Mouse (Mus musculus) midbrain, embryonic 16.5 days (tissue): Measurements from ENCODE around the gene Ablim1. TPM values are rescaled to one million over a fixed set of nuclear protein-coding genes. Genes with fewer than 3 reads are reported as not detected.

Experiments
- ATAC-seq: fragments of 200-750 bp; cut with Nextera tagmentation; 2 replicates; pipeline ENCODE4 v1.8.0; 2017; ENCODE audit warnings: moderate TSS enrichment
- H3K27ac ChIP-seq: fragments of 300-500 bp; sonication (generic); 2 replicates; pipeline ENCODE4 v1.5.1; 2014; ENCODE audit warnings: mild to moderate bottlenecking, low read length, mixed read lengths
- H3K27me3 ChIP-seq: fragments of 300-500 bp; sonication (generic); 2 replicates; pipeline ENCODE4 v1.6.1; 2014; ENCODE audit warnings: low read depth, low read length, mixed read lengths; ENCODE audit not compliant: control insufficient read depth, insufficient read depth
- H3K36me3 ChIP-seq: fragments of 300-500 bp; sonication (generic); 2 replicates; pipeline ENCODE4 v1.6.1; 2014; ENCODE audit warnings: mild to moderate bottlenecking, low read length, moderate library complexity, mixed read lengths; ENCODE audit not compliant: control insufficient read depth, insufficient read depth
- H3K4me1 ChIP-seq: fragments of 300-500 bp; sonication (generic); 2 replicates; pipeline ENCODE4 v1.6.1; 2014; ENCODE audit warnings: mild to moderate bottlenecking, low read length, mixed read lengths; ENCODE audit not compliant: control insufficient read depth, insufficient read depth
- H3K4me2 ChIP-seq: fragments of 300-500 bp; sonication (generic); 2 replicates; pipeline ENCODE4 v1.6.1; 2014; ENCODE audit warnings: mild to moderate bottlenecking, low read length, mixed read lengths
- H3K4me3 ChIP-seq: fragments of 300-500 bp; sonication (generic); 2 replicates; pipeline ENCODE4 v1.5.1; 2014; ENCODE audit warnings: low read depth, mild to moderate bottlenecking, low read length, moderate library complexity, mixed read lengths
- H3K9ac ChIP-seq: fragments of 300-500 bp; sonication (generic); 2 replicates; pipeline ENCODE4 v1.6.1; 2014; ENCODE audit warnings: low read depth, low read length, mixed read lengths
- H3K9me3 ChIP-seq: fragments of 300-500 bp; sonication (generic); replicated peaks from 2 replicates; pipeline ENCODE4 v1.6.1; 2014; ENCODE audit warnings: mild to moderate bottlenecking, low read length, mixed read lengths; ENCODE audit not compliant: control insufficient read depth, poor library complexity, severe bottlenecking
- WGBS: fragments of 180-500 bp; shearing (Covaris S2); extraction: QIAGEN DNeasy Blood & Tissue Kit; methylation state at CpG from one replicate; pipeline ENCODE4 v1.1.7; 2014; 5-methylcytosine and 5-hydroxymethylcytosine counted together
- polyA plus RNA-seq: library from polyadenylated mRNA; unstranded; fragments of >200 nt; fragmentation: Nextera tagmentation; extraction: Ambion mirVana; gene quantifications from 2 replicates; pipeline ENCODE4 v1.2.1, GENCODE M21; 2015

Gene Ablim1
- polyA plus RNA-seq, 1 experiment from 2014 or later = 66.2 TPM

- H3K4me3 ChIP-seq = no peak overlapping the region
- H3K9me3 ChIP-seq = no peaks in the 10 kb centered on the region
- H3K36me3 ChIP-seq = no peaks in the 10 kb centered on the region
- H3K27me3 ChIP-seq = no peaks in the 10 kb centered on the region
- no peak overlapping the region for H3K4me2 ChIP-seq
- H3K9ac ChIP-seq = no peak overlapping the region
- 81% methylated on average over 13 of the region's 13 CpGs for WGBS
- H3K27ac ChIP-seq = no peak overlapping the region
- no peaks in the 10 kb centered on the region; the same call in 1 of the 2 replicates for H3K4me1 ChIP-seq
- ATAC-seq = no peak
Observed at GRCm38 (mm10) chr19:57163315-57163714, 151.4 kb downstream of the Ablim1 start.

GRCm38 (mm10) chr19:57161978-57162727, 152.6 kb downstream of the Ablim1 start:
- WGBS = 73% methylated on average over 11 of the region's 11 CpGs

GRCm38 (mm10) chr19:57161010-57161660, 153.6 kb downstream of the Ablim1 start:
- Histone ChIP-seq H3K4me2 (no peak overlapping the region), H3K4me1 (no peaks in the 10 kb centered on the region; the same call in 1 of the 2 replicates), H3K27ac (no peak overlapping the region), H3K9me3 (no peaks in the 10 kb centered on the region), H3K9ac (no peak overlapping the region), H3K4me3 (no peak overlapping the region), H3K27me3 (no peaks in the 10 kb centered on the region), H3K36me3 (no peaks in the 10 kb centered on the region)
- 70% methylated on average over 7 of the region's 7 CpGs for WGBS
- ATAC-seq = peak; percentile 64; the same call in 1 of the 2 replicates

More at GRCm38 (mm10) chr19:57161978-57162727, 152.6 kb downstream of the Ablim1 start:
- Histone ChIP-seq H3K4me1 (no peaks in the 10 kb centered on the region; the same call in 1 of the 2 replicates), H3K36me3 (no peaks in the 10 kb centered on the region), H3K4me3 (no peak overlapping the region), H3K4me2 (no peak overlapping the region), H3K9ac (no peak overlapping the region), H3K27me3 (no peaks in the 10 kb centered on the region), H3K9me3 (no peaks in the 10 kb centered on the region), H3K27ac (no peak overlapping the region)
- ATAC-seq = no peak

GRCm38 (mm10) chr19:57157731-57158343, 156.9 kb downstream of the Ablim1 start:
- Histone ChIP-seq H3K9me3 (no peaks in the 10 kb centered on the region), H3K27me3 (no peaks in the 10 kb centered on the region), H3K4me1 (no peaks in the 10 kb centered on the region; the same call in 1 of the 2 replicates), H3K36me3 (no peaks in the 10 kb centered on the region), H3K4me3 (no peak overlapping the region), H3K4me2 (no peak overlapping the region), H3K9ac (no peak overlapping the region), H3K27ac (no peak overlapping the region)
- 83% methylated on average over 20 of the region's 20 CpGs for WGBS
- no peak for ATAC-seq

GRCm38 (mm10) chr19:57155121-57155884, 159.4 kb downstream of the Ablim1 start:
- no peak for ATAC-seq
- Histone ChIP-seq H3K27me3 (no peaks in the 10 kb centered on the region), H3K27ac (no peak overlapping the region), H3K4me3 (no peak overlapping the region), H3K9me3 (no peaks in the 10 kb centered on the region), H3K4me1 (no peaks in the 10 kb centered on the region; the same call in 1 of the 2 replicates), H3K9ac (no peak overlapping the region), H3K36me3 (no peaks in the 10 kb centered on the region), H3K4me2 (no peak overlapping the region)
- WGBS = 77% methylated on average over 14 of the region's 14 CpGs

GRCm38 (mm10) chr19:57152357-57152756, 162.4 kb downstream of the Ablim1 start:
- Histone ChIP-seq H3K36me3 (no peaks in the 10 kb centered on the region), H3K4me1 (peaks cover 6% of the 10 kb centered on the region), H3K4me2 (no peak overlapping the region), H3K27me3 (no peaks in the 10 kb centered on the region), H3K4me3 (no peak overlapping the region), H3K9me3 (no peaks in the 10 kb centered on the region), H3K9ac (no peak overlapping the region), H3K27ac (no peak overlapping the region)
- no peak; the same call in 1 of the 2 replicates for ATAC-seq
- 35% methylated on average over 9 of the region's 9 CpGs for WGBS

- Histone ChIP-seq H3K4me3 (no peak overlapping the region), H3K36me3 (no peaks in the 10 kb centered on the region), H3K4me2 (no peak overlapping the region), H3K4me1 (peaks cover 7% of the 10 kb centered on the region), H3K9ac (no peak overlapping the region), H3K27ac (no peak overlapping the region), H3K27me3 (no peaks in the 10 kb centered on the region), H3K9me3 (no peaks in the 10 kb centered on the region)
- WGBS = 87% methylated on average over 9 of the region's 9 CpGs
- ATAC-seq = no peak
Observed at GRCm38 (mm10) chr19:57151504-57151903, 163.2 kb downstream of the Ablim1 start.

GRCm38 (mm10) chr19:57150275-57150674, 164.4 kb downstream of the Ablim1 start:
- H3K9ac ChIP-seq = no peak overlapping the region
- H3K4me3 ChIP-seq = no peak overlapping the region
- no peak for ATAC-seq
- WGBS = 62% methylated on average over 1 of the region's 1 CpGs
- no peak overlapping the region for H3K27ac ChIP-seq
- no peaks in the 10 kb centered on the region for H3K9me3 ChIP-seq
- H3K4me2 ChIP-seq = no peak overlapping the region
- H3K4me1 ChIP-seq = peaks cover 7% of the 10 kb centered on the region
- H3K36me3 ChIP-seq = no peaks in the 10 kb centered on the region
- no peaks in the 10 kb centered on the region for H3K27me3 ChIP-seq
